Mouse (Mus musculus): ENCODE measurements around the gene Slc35f1. TPM values are rescaled to one million over a fixed set of nuclear protein-coding genes. Genes with fewer than 3 reads are reported as not detected.

Slc35f1 gene
- polyA plus RNA-seq, 2 experiments, result 0.01 TPM; not detected in 1

DNA sequence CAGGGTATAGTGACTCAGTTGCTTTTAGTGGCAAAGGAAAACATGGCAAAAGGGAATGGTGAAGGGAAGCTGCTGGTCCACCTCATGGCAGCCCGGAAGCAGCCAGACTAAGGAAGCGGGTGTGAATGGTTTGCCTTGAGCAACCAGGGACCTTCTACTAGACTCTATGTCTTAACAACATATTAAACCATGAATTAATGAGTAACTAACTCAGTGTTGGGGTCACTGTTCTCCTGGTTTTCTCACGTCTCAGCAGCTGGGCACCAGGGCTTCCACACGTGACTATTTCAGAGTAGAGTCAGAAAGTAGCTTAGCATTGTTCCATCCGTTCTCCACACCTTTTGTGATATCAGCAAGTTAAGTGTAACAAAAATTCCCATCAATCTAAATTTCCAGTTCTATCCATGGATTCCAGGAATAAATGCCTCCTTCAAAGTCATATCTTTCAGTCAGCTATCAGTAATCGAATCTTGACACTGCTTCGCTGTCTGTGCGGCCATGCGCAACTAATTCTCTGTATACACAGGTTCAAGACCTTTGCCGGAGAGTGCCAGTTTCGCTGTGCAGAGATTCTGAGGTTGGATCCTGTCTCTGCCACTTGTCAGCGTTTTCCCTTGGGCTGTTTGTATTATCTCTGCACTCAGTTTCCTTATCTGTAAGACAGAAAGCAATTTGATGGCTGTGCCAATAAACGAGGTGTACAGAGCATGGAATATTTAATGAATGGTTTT, 65.8 kb downstream of the Slc35f1 start:
- Histone ChIP-seq H3K9me3 (ENCODE audit: control insufficient read depth, low read length) (no peaks in the 10 kb centered on the region), H3K27me3 (ENCODE audit: control insufficient read depth, insufficient read depth, low read length) (no peaks in the 10 kb centered on the region), H3K36me3 (replicated peaks; ENCODE audit: control insufficient read depth, insufficient read depth, low read depth) (no peaks in the 10 kb centered on the region), H3K27ac (no peak overlapping the region), H3K4me3 (ENCODE audit: insufficient read depth in 1 of 2, low read depth in 2 of 2, low read length in 2 of 2) (no peak overlapping the region), H3K9ac (replicated peaks) (no peak overlapping the region), H3K4me1 (replicated peaks; ENCODE audit: control insufficient read depth in 2 of 2, insufficient read depth in 2 of 2, low read length in 1 of 2) (no peaks in the 10 kb centered on the region), H3K4me2 (ENCODE audit: low read depth) (no peak overlapping the region)
- DNase-seq (ENCODE audit: low read depth in 3 of 3, low spot score in 3 of 3), result no peak
- WGBS (ENCODE audit: insufficient replicate concordance), result 69% methylated on average over 13 of the region's 13 CpGs
- no peak for ATAC-seq (ENCODE audit: insufficient read depth)
- TF ChIP-seq CTCF (IDR thresholded peaks at IDR 0.05; ENCODE audit: low read depth), result no peak

- no peak for DNase-seq (ENCODE audit: low read depth in 3 of 3, low spot score in 3 of 3)
- H3K4me2 ChIP-seq (ENCODE audit: low read depth), result no peak overlapping the region
- 65% methylated on average over 4 of the region's 4 CpGs for WGBS (ENCODE audit: insufficient replicate concordance)
- no peaks in the 10 kb centered on the region for H3K4me1 ChIP-seq (replicated peaks; ENCODE audit: control insufficient read depth in 2 of 2, insufficient read depth in 2 of 2, low read length in 1 of 2)
- no peak overlapping the region for H3K9ac ChIP-seq (replicated peaks)
- no peak overlapping the region for H3K27ac ChIP-seq
- TF ChIP-seq CTCF (IDR thresholded peaks at IDR 0.05; ENCODE audit: low read depth) (no peak), EP300 (IDR thresholded peaks at IDR 0.05; ENCODE audit: low read depth) (no peak)
- H3K9me3 ChIP-seq (ENCODE audit: control insufficient read depth, low read length), result no peaks in the 10 kb centered on the region
- H3K27me3 ChIP-seq (ENCODE audit: control insufficient read depth, insufficient read depth, low read length), result no peaks in the 10 kb centered on the region
- H3K36me3 ChIP-seq (replicated peaks; ENCODE audit: control insufficient read depth, insufficient read depth, low read depth), result no peaks in the 10 kb centered on the region
- ATAC-seq (ENCODE audit: insufficient read depth), result no peak
- H3K4me3 ChIP-seq (ENCODE audit: insufficient read depth in 1 of 2, low read depth in 2 of 2, low read length in 2 of 2), result no peak overlapping the region
Observed at GRCm38 (mm10) chr10:52757496-52758260, 67.3 kb downstream of the Slc35f1 start.

GRCm38 (mm10) chr10:52758589-52758988, 68.3 kb downstream of the Slc35f1 start:
- ATAC-seq (ENCODE audit: insufficient read depth) (no peak), DNase-seq (ENCODE audit: low read depth in 3 of 3, low spot score in 3 of 3) (peak; percentile 0 to 2 (median 1))
- H3K27me3 ChIP-seq (ENCODE audit: control insufficient read depth, insufficient read depth, low read length), result no peaks in the 10 kb centered on the region
- H3K9ac ChIP-seq (replicated peaks), result no peak overlapping the region
- no peaks in the 10 kb centered on the region for H3K9me3 ChIP-seq (ENCODE audit: control insufficient read depth, low read length)
- H3K4me1 ChIP-seq (replicated peaks; ENCODE audit: control insufficient read depth in 2 of 2, insufficient read depth in 2 of 2, low read length in 1 of 2), result no peaks in the 10 kb centered on the region
- H3K4me3 ChIP-seq (ENCODE audit: insufficient read depth in 1 of 2, low read depth in 2 of 2, low read length in 2 of 2), result no peak overlapping the region
- no peak overlapping the region for H3K27ac ChIP-seq
- WGBS (ENCODE audit: insufficient replicate concordance), result 23% methylated on average over 4 of the region's 4 CpGs
- H3K36me3 ChIP-seq (replicated peaks; ENCODE audit: control insufficient read depth, insufficient read depth, low read depth), result no peaks in the 10 kb centered on the region
- H3K4me2 ChIP-seq (ENCODE audit: low read depth), result no peak overlapping the region
- TF ChIP-seq EP300 (IDR thresholded peaks at IDR 0.05; ENCODE audit: low read depth) (no peak), CTCF (IDR thresholded peaks at IDR 0.05; ENCODE audit: low read depth) (peak; percentile 12; the same call in 1 of the 2 replicates)

DNA sequence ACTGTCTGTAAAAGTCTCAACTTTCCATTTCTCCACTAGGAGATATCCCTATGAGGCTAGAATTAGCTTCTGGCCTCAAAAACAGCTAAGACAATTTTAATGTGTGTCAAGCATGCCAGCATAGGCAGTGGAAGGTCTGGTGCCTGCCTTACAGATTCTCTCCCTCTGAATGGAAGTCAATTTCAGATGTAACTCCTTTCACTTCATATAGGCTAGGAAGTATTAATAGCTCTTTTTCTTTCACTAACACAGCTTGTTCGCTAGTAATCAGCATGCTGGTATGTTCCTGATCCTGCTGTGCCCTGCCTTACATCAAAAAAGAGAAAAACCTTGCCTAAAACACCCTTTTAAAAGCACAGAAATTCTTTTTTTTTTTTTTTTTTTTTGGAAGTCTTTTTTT, 70.2 kb downstream of the Slc35f1 start:
- H3K9me3 ChIP-seq (ENCODE audit: control insufficient read depth, low read length), result no peaks in the 10 kb centered on the region
- no peak for ATAC-seq (ENCODE audit: insufficient read depth)
- 52% methylated on average over 1 of the region's 1 CpGs for WGBS (ENCODE audit: insufficient replicate concordance)
- H3K27ac ChIP-seq, result no peak overlapping the region
- H3K4me2 ChIP-seq (ENCODE audit: low read depth), result no peak overlapping the region
- no peaks in the 10 kb centered on the region for H3K27me3 ChIP-seq (ENCODE audit: control insufficient read depth, insufficient read depth, low read length)
- H3K9ac ChIP-seq (replicated peaks), result no peak overlapping the region
- no peak for TF ChIP-seq CTCF (IDR thresholded peaks at IDR 0.05; ENCODE audit: low read depth)
- TF ChIP-seq EP300 (IDR thresholded peaks at IDR 0.05; ENCODE audit: low read depth), result no peak
- DNase-seq (ENCODE audit: low read depth in 3 of 3, low spot score in 3 of 3), result no peak
- H3K4me3 ChIP-seq (ENCODE audit: insufficient read depth in 1 of 2, low read depth in 2 of 2, low read length in 2 of 2), result no peak overlapping the region
- no peaks in the 10 kb centered on the region for H3K36me3 ChIP-seq (replicated peaks; ENCODE audit: control insufficient read depth, insufficient read depth, low read depth)
- H3K4me1 ChIP-seq (replicated peaks; ENCODE audit: control insufficient read depth in 2 of 2, insufficient read depth in 2 of 2, low read length in 1 of 2), result no peaks in the 10 kb centered on the region

- H3K4me2 ChIP-seq (ENCODE audit: low read depth), result no peak overlapping the region
- no peaks in the 10 kb centered on the region for H3K4me1 ChIP-seq (replicated peaks; ENCODE audit: control insufficient read depth in 2 of 2, insufficient read depth in 2 of 2, low read length in 1 of 2)
- TF ChIP-seq EP300 (IDR thresholded peaks at IDR 0.05; ENCODE audit: low read depth) (no peak), CTCF (IDR thresholded peaks at IDR 0.05; ENCODE audit: low read depth) (no peak)
- no peaks in the 10 kb centered on the region for H3K27me3 ChIP-seq (ENCODE audit: control insufficient read depth, insufficient read depth, low read length)
- H3K36me3 ChIP-seq (replicated peaks; ENCODE audit: control insufficient read depth, insufficient read depth, low read depth), result no peaks in the 10 kb centered on the region
- WGBS (ENCODE audit: insufficient replicate concordance), result 43% methylated on average over 4 of the region's 4 CpGs
- ATAC-seq (ENCODE audit: insufficient read depth) (no peak), DNase-seq (ENCODE audit: low read depth in 3 of 3, low spot score in 3 of 3) (no peak)
- H3K4me3 ChIP-seq (ENCODE audit: insufficient read depth in 1 of 2, low read depth in 2 of 2, low read length in 2 of 2), result no peak overlapping the region
- no peaks in the 10 kb centered on the region for H3K9me3 ChIP-seq (ENCODE audit: control insufficient read depth, low read length)
- H3K27ac ChIP-seq, result no peak overlapping the region
- no peak overlapping the region for H3K9ac ChIP-seq (replicated peaks)
Observed at GRCm38 (mm10) chr10:52779926-52780485, 89.7 kb downstream of the Slc35f1 start.

All from liver, embryonic 14.5 days (tissue).